ENCODE assay signal across 8 mouse cellular contexts in the genomic region with DNA sequence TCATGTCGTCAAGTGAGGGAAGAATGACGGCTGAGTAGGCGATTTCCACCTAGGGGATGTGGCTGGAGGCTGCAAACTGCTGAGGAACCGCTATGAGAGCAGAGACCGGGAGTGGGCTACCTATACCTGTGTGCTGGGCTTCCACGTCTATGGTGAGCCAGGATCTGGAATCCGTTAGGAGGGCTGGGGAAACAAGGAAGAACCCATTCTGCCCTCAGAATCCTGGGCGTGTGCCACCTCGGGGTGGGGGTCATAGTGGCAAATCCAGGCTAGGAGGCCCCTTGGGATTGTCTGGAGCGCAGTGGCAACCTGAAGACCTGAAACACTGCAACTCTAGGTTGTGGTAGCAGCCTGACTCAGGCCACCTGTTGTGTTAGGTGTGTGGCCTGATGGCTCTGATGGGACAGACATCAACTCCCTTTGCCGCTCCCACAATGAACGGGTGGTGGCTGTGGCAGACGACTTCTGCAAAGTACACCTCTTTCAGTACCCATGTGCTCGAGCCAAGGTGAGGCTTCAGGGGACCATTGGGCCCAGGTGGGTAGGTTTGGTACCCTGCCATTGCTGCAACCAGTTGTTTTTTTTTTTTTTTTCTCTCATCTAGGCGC. TPM values are rescaled to one million over a fixed set of nuclear protein-coding genes. Genes with fewer than 3 reads are reported as not detected.
A peak's percentile ranks its signal among the peaks of the same experiment; 100 is the strongest.
DNase-seq lines count a peak whose midpoint lies in the region; ATAC-seq and TF ChIP-seq lines count a peak whose summit lies in the region.

No protein-coding gene starts in this region.

- H3K4me2 ChIP-seq in heart, embryonic 15.5 days = peak overlapping the region; percentile 67; the same call in 1 of the 2 replicates
- peak overlapping the region; percentile 74 for H3K4me2 ChIP-seq in hindbrain, embryonic 13.5 days
- peak overlapping the region; percentile 72 for H3K4me2 ChIP-seq in midbrain, embryonic 13.5 days (replicated peaks)

- intact Hi-C loops in gastrocnemius, adult 2 months (cut with DNase I) = no loop called here

- no peak overlapping the region for H3K27ac ChIP-seq in heart, embryonic 15.5 days
- no peak overlapping the region for H3K27ac ChIP-seq in hindbrain, embryonic 13.5 days
- no peak overlapping the region for H3K27ac ChIP-seq in midbrain, embryonic 13.5 days
- no peak overlapping the region; the same call in 1 of the 2 replicates for H3K27ac ChIP-seq in gastrocnemius, adult 2 months

- TF ChIP-seq CTCF in gastrocnemius, adult 2 months (IDR thresholded peaks at IDR 0.05) = no peak

- peak overlapping the region; percentile 91; the same call in 1 of the 2 replicates for H3K4me3 ChIP-seq in heart, embryonic 15.5 days
- no peak overlapping the region; the same call in 1 of the 2 replicates for H3K4me3 ChIP-seq in hindbrain, embryonic 13.5 days
- peak overlapping the region; percentile 98; the same call in 1 of the 2 replicates for H3K4me3 ChIP-seq in midbrain, embryonic 13.5 days (replicated peaks)
- H3K4me3 ChIP-seq in gastrocnemius, adult 2 months = no peak overlapping the region

- peaks cover 37% of the 10 kb centered on the region for H3K4me1 ChIP-seq in heart, embryonic 15.5 days (replicated peaks)
- H3K4me1 ChIP-seq in hindbrain, embryonic 13.5 days (replicated peaks) = peaks cover 40% of the 10 kb centered on the region
- H3K4me1 ChIP-seq in midbrain, embryonic 13.5 days (replicated peaks) = peaks cover 38% of the 10 kb centered on the region

- WGBS in heart, embryonic 15.5 days = 81% methylated on average over 15 of the region's 15 CpGs
- 83% methylated on average over 15 of the region's 15 CpGs for WGBS in hindbrain, embryonic 13.5 days
- 83% methylated on average over 15 of the region's 15 CpGs for WGBS in midbrain, embryonic 13.5 days

- no peak for DNase-seq in heart, adult 18-20 months
- peak; percentile 77 for DNase-seq in ZHBTc4 (ENCODE audit: low read depth, low spot score)
- DNase-seq in gastrocnemius, adult 2 months = no peak
- DNase-seq in adrenal gland, postnatal 10 days = no peak
- DNase-seq in thymus, postnatal 36 days = no peak

- H3K36me3 ChIP-seq in heart, embryonic 15.5 days = peaks cover 36% of the 10 kb centered on the region
- peaks cover 24% of the 10 kb centered on the region for H3K36me3 ChIP-seq in hindbrain, embryonic 13.5 days
- H3K36me3 ChIP-seq in midbrain, embryonic 13.5 days = peaks cover 25% of the 10 kb centered on the region

- no peak for ATAC-seq in heart, embryonic 15.5 days (replicated peaks; ENCODE audit: insufficient number of reproducible peaks, insufficient read depth, low FRiP score, low read depth)
- ATAC-seq in hindbrain, embryonic 13.5 days (ENCODE audit: low FRiP score) = 0 out of 2 replicates have a peak, but pooled peaks have one; percentile 1
- no peak for ATAC-seq in midbrain, embryonic 13.5 days

- no peaks in the 10 kb centered on the region for H3K27me3 ChIP-seq in heart, embryonic 15.5 days
- H3K27me3 ChIP-seq in hindbrain, embryonic 13.5 days = no peaks in the 10 kb centered on the region
- no peaks in the 10 kb centered on the region for H3K27me3 ChIP-seq in midbrain, embryonic 13.5 days

- H3K9ac ChIP-seq in heart, embryonic 15.5 days = no peak overlapping the region
- peak overlapping the region; percentile 98 for H3K9ac ChIP-seq in hindbrain, embryonic 13.5 days
- peak overlapping the region; percentile 99 for H3K9ac ChIP-seq in midbrain, embryonic 13.5 days (replicated peaks)

- no peaks in the 10 kb centered on the region for H3K9me3 ChIP-seq in heart, embryonic 15.5 days (replicated peaks)
- no peaks in the 10 kb centered on the region for H3K9me3 ChIP-seq in hindbrain, embryonic 13.5 days
- H3K9me3 ChIP-seq in midbrain, embryonic 13.5 days = no peaks in the 10 kb centered on the region

RNA-seq across cellular contexts. Expression of gene Mta2, which starts 1.0 kb away (rescaled TPM):
- 74.2 and 99.5 TPM in 2 replicates for polyA plus RNA-seq in heart, embryonic 15.5 days (2015; fragmentation: Nextera tagmentation; extraction: Ambion mirVana)
- 10 to 100 TPM; 28.8 to 30.1 TPM for total RNA-seq in heart, adult 18-20 months (2021)
- polyA plus RNA-seq in hindbrain, embryonic 13.5 days (2015; fragmentation: Nextera tagmentation; extraction: Ambion mirVana) = 133 and 137 TPM in 2 replicates
- polyA plus RNA-seq in midbrain, embryonic 13.5 days (2015; fragmentation: Nextera tagmentation; extraction: Ambion mirVana) = 149 and 153 TPM in 2 replicates
- total RNA-seq in gastrocnemius, adult 2 months (2021) = 10 to 100 TPM; 23.5 to 27.2 TPM
- 100 to 1,000 TPM in 1 of 2 experiments, 10 to 100 TPM in 1; 94.8 to 111 TPM for total RNA-seq in adrenal gland, postnatal 10 days (2021)

RNA-seq across cellular contexts. Expression of gene Eml3, which starts 11.3 kb away (rescaled TPM):
- polyA plus RNA-seq in heart, embryonic 15.5 days (2015; fragmentation: Nextera tagmentation; extraction: Ambion mirVana) = 12.7 and 21.9 TPM in 2 replicates
- total RNA-seq in heart, adult 18-20 months (2021) = 1 to 10 TPM; 5.7 to 7.6 TPM
- polyA plus RNA-seq in hindbrain, embryonic 13.5 days (2015; fragmentation: Nextera tagmentation; extraction: Ambion mirVana) = 9.4 and 11.3 TPM in 2 replicates
- 8.7 and 9.2 TPM in 2 replicates for polyA plus RNA-seq in midbrain, embryonic 13.5 days (2015; fragmentation: Nextera tagmentation; extraction: Ambion mirVana)
- total RNA-seq in gastrocnemius, adult 2 months (2021) = 1 to 10 TPM; 3.4 to 6.2 TPM
- total RNA-seq in adrenal gland, postnatal 10 days (2021) = 10 to 100 TPM; 43.6 to 53.3 TPM

RNA-seq across cellular contexts. Expression of gene Rom1, which starts 11.5 kb away (rescaled TPM):
- polyA plus RNA-seq in heart, embryonic 15.5 days (2015; fragmentation: Nextera tagmentation; extraction: Ambion mirVana) = 1.9 and 2.3 TPM in 2 replicates
- total RNA-seq in heart, adult 18-20 months (2021) = 10 to 100 TPM; 25.7 to 34.7 TPM
- 1.6 and 1.8 TPM in 2 replicates for polyA plus RNA-seq in hindbrain, embryonic 13.5 days (2015; fragmentation: Nextera tagmentation; extraction: Ambion mirVana)
- 1.9 and 2.4 TPM in 2 replicates for polyA plus RNA-seq in midbrain, embryonic 13.5 days (2015; fragmentation: Nextera tagmentation; extraction: Ambion mirVana)
- total RNA-seq in gastrocnemius, adult 2 months (2021) = 1 to 10 TPM; 7.3 TPM
- total RNA-seq in adrenal gland, postnatal 10 days (2021) = 10 to 100 TPM; 17.4 to 24.0 TPM

RNA-seq across cellular contexts. Expression of gene Tut1, which starts 13.0 kb away (rescaled TPM):
- polyA plus RNA-seq in heart, embryonic 15.5 days (2015; fragmentation: Nextera tagmentation; extraction: Ambion mirVana) = 13.7 and 19.4 TPM in 2 replicates
- 1 to 10 TPM; 8.2 to 9.5 TPM for total RNA-seq in heart, adult 18-20 months (2021)
- polyA plus RNA-seq in hindbrain, embryonic 13.5 days (2015; fragmentation: Nextera tagmentation; extraction: Ambion mirVana) = 29.4 and 31.1 TPM in 2 replicates
- 32.4 and 32.6 TPM in 2 replicates for polyA plus RNA-seq in midbrain, embryonic 13.5 days (2015; fragmentation: Nextera tagmentation; extraction: Ambion mirVana)
- 10 to 100 TPM in 1 of 2 experiments, 1 to 10 TPM in 1; 7.9 to 10.4 TPM for total RNA-seq in gastrocnemius, adult 2 months (2021)
- 10 to 100 TPM; 17.4 to 19.3 TPM for total RNA-seq in adrenal gland, postnatal 10 days (2021)

RNA-seq across cellular contexts. Expression of gene B3gat3, which starts 20.5 kb away (rescaled TPM):
- polyA plus RNA-seq in heart, embryonic 15.5 days (2015; fragmentation: Nextera tagmentation; extraction: Ambion mirVana) = 33.3 and 38.1 TPM in 2 replicates
- 10 to 100 TPM; 38.0 to 38.7 TPM for total RNA-seq in heart, adult 18-20 months (2021)
- 89.7 and 91.8 TPM in 2 replicates for polyA plus RNA-seq in hindbrain, embryonic 13.5 days (2015; fragmentation: Nextera tagmentation; extraction: Ambion mirVana)
- polyA plus RNA-seq in midbrain, embryonic 13.5 days (2015; fragmentation: Nextera tagmentation; extraction: Ambion mirVana) = 82.2 and 89.5 TPM in 2 replicates
- 10 to 100 TPM; 32.2 to 35.7 TPM for total RNA-seq in gastrocnemius, adult 2 months (2021)
- total RNA-seq in adrenal gland, postnatal 10 days (2021) = 10 to 100 TPM; 55.1 to 59.3 TPM

Comparison
In these comparisons a context has a peak if more than half of its experiments do, and no peak if none do; other contexts are left out.
1. H3K4me3 ChIP-seq: peak in heart, embryonic 15.5 days (single experiment) and midbrain, embryonic 13.5 days (single experiment); none in hindbrain, embryonic 13.5 days (single experiment) and gastrocnemius, adult 2 months (single experiment).
2. RNA of gene Eml3, which starts 11.3 kb away (total RNA-seq): 43.6 to 53.3 TPM in adrenal gland, postnatal 10 days; 5.7 to 7.6 TPM in heart, adult 18-20 months and 3.4 to 6.2 TPM in gastrocnemius, adult 2 months; every median in the first group is over 4 times any median in the second.
3. Peak in every context shown above with its lines, with median percentiles within 50 percentile points of each other: H3K4me2 ChIP-seq.